Mouse (Mus musculus) right cerebral cortex, adult 18-20 months (tissue): ENCODE measurements around the gene Gpr139.

ENCODE experiments used
- DNase-seq: peaks from one replicate; pipeline ENCODE4 v3.0.0; 2022; ENCODE audit warnings: mixed read lengths

Gpr139 gene

DNA sequence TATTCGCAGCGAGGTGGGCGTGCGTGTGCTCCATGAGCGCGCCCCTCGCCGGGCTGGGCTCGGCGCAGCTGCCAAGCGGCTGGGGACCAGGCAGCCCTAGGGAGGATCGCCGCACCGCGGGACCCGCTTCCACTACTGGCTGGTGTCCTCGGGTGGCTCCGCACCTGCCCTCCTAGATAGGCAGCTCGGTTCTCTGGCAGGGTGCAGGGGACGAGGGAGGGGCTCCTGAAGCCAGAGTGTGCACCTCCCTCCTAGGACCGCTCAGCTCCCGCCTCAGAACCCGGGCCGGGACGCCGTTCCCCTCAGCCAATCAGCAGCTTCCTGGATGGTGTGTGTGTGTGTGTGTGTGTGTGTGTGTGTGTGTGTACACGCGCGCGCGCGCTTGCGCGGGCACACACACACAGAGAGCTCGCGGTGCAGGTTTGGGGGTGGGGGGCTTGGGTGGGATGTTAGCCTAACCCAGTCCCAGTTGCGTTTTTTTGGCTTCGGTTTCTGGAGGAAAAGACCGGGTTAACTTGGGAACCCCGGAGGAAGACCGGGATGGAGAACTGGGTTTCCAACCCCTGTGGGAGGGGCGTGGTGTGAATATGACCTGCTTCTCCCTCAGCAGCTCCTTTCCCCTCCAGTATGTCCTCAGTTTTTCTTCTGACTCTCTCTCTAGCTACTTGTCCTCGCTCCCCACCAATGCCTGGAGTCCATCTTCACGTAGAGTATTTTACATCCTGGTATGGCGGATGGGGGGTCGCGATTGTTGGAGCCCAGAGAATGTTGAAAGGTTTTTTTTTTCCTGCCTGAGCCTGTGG is at the start of gene Gpr139:
Gene Gpr139, minus strand, starts transcription at position 263 of the 803 bp plus-strand sequence.
- DNase-seq, result peak; percentile 22

- DNase-seq, result no peak
Measured at GRCm38 (mm10) chr7:119230971-119231370, 46.6 kb upstream of the Gpr139 start.

- DNase-seq, result no peak
Measured at GRCm38 (mm10) chr7:119222706-119223105, 38.3 kb upstream of the Gpr139 start.

DNA sequence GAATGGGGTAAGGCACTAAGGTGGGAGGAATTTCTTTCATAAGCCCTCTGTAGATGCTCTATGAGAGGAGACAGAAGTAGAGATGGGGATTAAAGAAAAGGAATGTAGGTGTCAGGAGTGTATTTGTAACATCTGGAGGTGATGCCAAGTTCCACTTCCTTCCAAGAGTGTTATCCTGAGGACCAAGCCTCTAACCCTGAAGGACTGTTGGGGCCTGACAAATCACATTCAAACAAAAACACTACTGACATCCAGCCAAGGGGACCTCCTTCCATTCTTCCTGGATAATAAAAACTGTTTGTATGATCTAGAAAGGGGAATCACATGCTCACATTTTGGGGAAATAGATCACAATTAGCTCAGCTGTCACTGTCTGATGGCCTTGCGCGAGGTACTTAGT is 34.7 kb upstream of the Gpr139 start:
- no peak for DNase-seq

DNA sequence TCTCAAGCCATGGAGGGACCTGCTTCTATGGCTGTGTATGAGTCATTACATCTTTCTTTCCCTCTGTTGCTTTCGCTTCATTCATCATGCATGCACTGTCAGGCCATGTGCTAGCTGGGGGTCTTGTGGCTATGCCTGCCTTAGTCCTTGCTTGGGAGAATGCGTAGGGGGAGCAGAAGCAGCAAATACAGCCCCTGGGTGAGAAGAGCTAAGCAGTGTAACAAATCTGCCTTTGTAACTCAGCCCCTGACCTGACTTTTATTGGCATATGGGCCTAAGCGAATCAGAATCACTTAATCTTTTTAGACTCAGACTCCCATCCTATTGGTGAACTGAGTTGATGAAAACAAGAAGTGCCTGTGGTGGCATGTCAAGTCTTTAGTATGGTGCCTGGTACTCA is 22.8 kb upstream of the Gpr139 start:
- DNase-seq, result no peak

DNA sequence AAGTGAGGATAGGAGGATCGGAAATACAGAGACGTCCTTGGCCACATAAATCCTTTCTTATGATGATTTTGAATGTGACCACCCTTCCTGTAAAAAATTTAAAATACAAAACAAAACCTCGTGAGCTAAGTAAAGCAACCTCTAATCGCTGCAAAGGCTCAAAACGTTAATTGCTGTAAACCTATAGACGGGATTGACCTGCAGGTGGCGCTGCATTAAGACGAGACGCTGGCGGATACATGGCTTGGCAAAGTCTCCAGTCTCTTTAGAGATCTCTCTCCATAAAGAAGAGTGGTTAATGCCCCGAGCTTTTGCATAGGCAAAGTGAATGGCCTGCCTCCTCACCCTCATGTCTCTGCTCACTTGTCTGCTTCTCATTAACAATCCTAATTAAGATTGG is 2.0 kb upstream of the Gpr139 start:
- peak; percentile 29 for DNase-seq

GRCm38 (mm10) chr7:119185181-119185940 is 958 bp upstream of the Gpr139 start:
- DNase-seq, result no peak

DNA sequence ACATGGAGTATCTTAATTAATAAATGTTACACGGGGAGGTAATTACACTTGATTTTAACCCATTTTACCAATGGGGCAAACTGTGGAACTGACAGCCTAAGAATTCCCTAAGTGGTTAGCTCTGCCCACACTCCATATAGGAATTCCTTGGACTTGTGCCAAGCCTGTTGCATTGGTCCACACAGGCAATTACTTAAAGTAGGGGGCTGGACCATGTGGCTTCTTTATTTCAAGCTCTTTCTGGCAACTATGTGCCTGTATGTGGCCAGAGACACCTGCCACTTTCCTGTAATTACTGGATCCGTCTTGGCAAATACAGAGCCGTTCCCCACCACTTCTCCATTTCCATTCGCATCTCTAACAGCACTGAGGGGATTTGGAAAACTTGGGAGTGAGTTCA is 3.4 kb downstream of the Gpr139 start:
- no peak for DNase-seq

- DNase-seq, result no peak
Measured at GRCm38 (mm10) chr7:119160015-119160414, 24.4 kb downstream of the Gpr139 start.

GRCm38 (mm10) chr7:119111771-119112170 is 72.6 kb downstream of the Gpr139 start:
- no peak for DNase-seq

GRCm38 (mm10) chr7:119105878-119106277 is 78.5 kb downstream of the Gpr139 start:
- DNase-seq, result no peak

DNA sequence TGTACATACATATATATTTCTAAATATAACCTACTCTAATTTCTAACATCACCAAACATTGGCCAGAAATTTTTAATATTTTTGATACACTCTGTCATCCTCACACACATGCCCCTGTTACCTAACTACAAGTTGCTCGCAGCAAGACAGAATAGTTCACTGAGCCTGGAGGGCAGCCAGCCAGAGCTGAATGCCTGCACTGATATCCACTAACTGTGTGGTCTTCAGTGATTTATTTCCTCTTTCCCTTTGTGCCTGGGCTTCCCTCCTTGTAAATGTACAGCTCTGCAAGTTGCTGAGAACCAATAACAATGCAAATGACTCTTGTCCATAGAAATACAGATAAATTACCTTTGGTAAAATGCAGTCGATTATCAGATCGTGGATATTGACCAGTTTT is 87.8 kb downstream of the Gpr139 start:
- DNase-seq, result no peak
